ENCODE assay signal across 15 mouse cellular contexts in genomic region chr14:103343791-103344190, GRCm38 (mm10). TPM values are rescaled to one million over a fixed set of nuclear protein-coding genes. Genes with fewer than 3 reads are reported as not detected.
A peak's percentile ranks its signal among the peaks of the same experiment; 100 is the strongest.
DNase-seq lines count a peak whose midpoint lies in the region; ATAC-seq and TF ChIP-seq lines count a peak whose summit lies in the region.
"Had no signal": no experiment of that assay in that cellular context is flagged by ENCODE, and none has a peak within 500 bp of the region (broad histone marks: within the 10 kb centered on the region; RNA-seq: fewer than 3 reads in every experiment).

No protein-coding gene starts in this region.

- no peak for TF ChIP-seq CTCF in liver, postnatal 0 days (IDR thresholded peaks at IDR 0.05; ENCODE audit: low read depth)

- peak overlapping the region; percentile 18 for H3K4me3 ChIP-seq in hindbrain, embryonic 13.5 days
- H3K4me3 ChIP-seq in hindbrain, embryonic 11.5 days (ENCODE audit: low read depth, low read length) = no peak overlapping the region
- H3K4me3 ChIP-seq in liver, postnatal 0 days (ENCODE audit: low read depth, low read length) = no peak overlapping the region
- H3K4me3 ChIP-seq: embryonic facial prominence, embryonic 15.5 days had no signal

- no peak overlapping the region for H3K9ac ChIP-seq in hindbrain, embryonic 13.5 days
- H3K9ac ChIP-seq in hindbrain, embryonic 11.5 days (ENCODE audit: low read depth, low read length) = no peak overlapping the region
- no peak overlapping the region for H3K9ac ChIP-seq in liver, postnatal 0 days (replicated peaks)
- H3K9ac ChIP-seq: embryonic facial prominence, embryonic 15.5 days; lung, embryonic 14.5 days had no signal

- WGBS in hindbrain, embryonic 13.5 days = 67% methylated on average over 5 of the region's 5 CpGs
- whole genome bisulfite sequencing in hindbrain, embryonic 11.5 days = 82% methylated on average over 5 of the region's 5 CpGs
- WGBS in liver, postnatal 0 days (ENCODE audit: insufficient replicate concordance) = 45% methylated on average over 5 of the region's 5 CpGs

- TF ChIP-seq EP300 in liver, postnatal 0 days (IDR thresholded peaks at IDR 0.05; ENCODE audit: low read depth) = no peak

- no peaks in the 10 kb centered on the region for H3K36me3 ChIP-seq in hindbrain, embryonic 13.5 days
- H3K36me3 ChIP-seq in hindbrain, embryonic 11.5 days (ENCODE audit: control insufficient read depth, insufficient read depth, low read length) = no peaks in the 10 kb centered on the region
- no peaks in the 10 kb centered on the region for H3K36me3 ChIP-seq in liver, postnatal 0 days (replicated peaks; ENCODE audit: insufficient read depth, low read length)
- H3K36me3 ChIP-seq: embryonic facial prominence, embryonic 15.5 days had no signal

- no peaks in the 10 kb centered on the region for H3K27me3 ChIP-seq in hindbrain, embryonic 13.5 days
- H3K27me3 ChIP-seq in hindbrain, embryonic 11.5 days (ENCODE audit: control insufficient read depth, insufficient read depth, low read length) = no peaks in the 10 kb centered on the region
- H3K27me3 ChIP-seq in liver, postnatal 0 days (ENCODE audit: insufficient read depth, low read length) = no peaks in the 10 kb centered on the region
- H3K27me3 ChIP-seq: embryonic facial prominence, embryonic 15.5 days; megakaryocyte, embryonic 14.5 days had no signal

- H3K4me1 ChIP-seq in hindbrain, embryonic 13.5 days (replicated peaks) = peaks cover 40% of the 10 kb centered on the region
- no peaks in the 10 kb centered on the region; the same call in 1 of the 2 replicates for H3K4me1 ChIP-seq in hindbrain, embryonic 11.5 days (replicated peaks; ENCODE audit: control insufficient read depth, insufficient read depth, low read length)
- H3K4me1 ChIP-seq in liver, postnatal 0 days (ENCODE audit: insufficient read depth) = peaks cover 32% of the 10 kb centered on the region

- no peak for DNase-seq in hindbrain, embryonic 11.5 days (ENCODE audit: low spot score)
- DNase-seq in 416B (ENCODE audit: low read depth) (peak; percentile 25), NIH3T3 (ENCODE audit: low read depth) (peak; percentile 8)
- no peak for DNase-seq in liver, postnatal 0 days
- no peak for DNase-seq in lung, postnatal 36 days
- no peak for DNase-seq in adrenal gland, adult 2 months
- DNase-seq: adrenal gland, postnatal 25 days; kidney, adult 9 months; lung, embryonic 14.5 days; right cerebral cortex, postnatal 4 days; thymus, postnatal 4 days had no signal

- H3K9me3 ChIP-seq in hindbrain, embryonic 13.5 days = no peaks in the 10 kb centered on the region
- H3K9me3 ChIP-seq in hindbrain, embryonic 11.5 days (ENCODE audit: control insufficient read depth, low read length) = no peaks in the 10 kb centered on the region
- H3K9me3 ChIP-seq in liver, postnatal 0 days (ENCODE audit: low read length) = no peaks in the 10 kb centered on the region
- H3K9me3 ChIP-seq: embryonic facial prominence, embryonic 15.5 days; megakaryocyte, embryonic 14.5 days had no signal

- no peak for ATAC-seq in hindbrain, embryonic 13.5 days (ENCODE audit: low FRiP score)
- ATAC-seq in hindbrain, embryonic 11.5 days (ENCODE audit: low FRiP score) = no peak
- no peak for ATAC-seq in liver, postnatal 0 days

- H3K4me2 ChIP-seq in hindbrain, embryonic 13.5 days = peak overlapping the region; percentile 51
- H3K4me2 ChIP-seq in hindbrain, embryonic 11.5 days (replicated peaks; ENCODE audit: low read depth, low read length) = no peak overlapping the region
- 0 out of 2 replicates have a peak overlapping the region, but pooled peaks have one; percentile 33 for H3K4me2 ChIP-seq in liver, postnatal 0 days (ENCODE audit: low read depth, low read length)
- H3K4me2 ChIP-seq: embryonic facial prominence, embryonic 15.5 days; heart, embryonic 11.5 days had no signal

- H3K27ac ChIP-seq in hindbrain, embryonic 13.5 days = no peak overlapping the region
- H3K27ac ChIP-seq in hindbrain, embryonic 11.5 days (ENCODE audit: low read depth, low read length) = no peak overlapping the region
- no peak overlapping the region for H3K27ac ChIP-seq in liver, postnatal 0 days (ENCODE audit: low read depth)
- H3K27ac ChIP-seq: embryonic facial prominence, embryonic 15.5 days had no signal

RNA-seq across cellular contexts. Expression of gene Mycbp2, which starts 2.8 kb away (rescaled TPM):
- polyA plus RNA-seq in hindbrain, embryonic 13.5 days (2015; fragmentation: Nextera tagmentation; extraction: Ambion mirVana) = 54.6 and 58.1 TPM in 2 replicates
- polyA plus RNA-seq in hindbrain, embryonic 11.5 days (2014; fragmentation: Nextera tagmentation; extraction: Ambion mirVana) = 33.3 and 38.1 TPM in 2 replicates
- 7.1 and 8.0 TPM in 2 replicates for polyA plus RNA-seq in liver, postnatal 0 days (2015; fragmentation: Nextera tagmentation; extraction: Ambion mirVana)
- total RNA-seq in adrenal gland, adult 2 months (2021) = 10 to 100 TPM; 46.3 to 53.7 TPM
- 11.9 and 16.0 TPM in 2 replicates for polyA plus RNA-seq in adrenal gland, adult 2 months (2012; rRNA removed)

Comparison
In these comparisons a context has a peak if more than half of its experiments do, and no peak if none do; other contexts are left out.
1. DNase-seq: peak in 416B (single experiment) and NIH3T3 (single experiment); none in hindbrain, embryonic 11.5 days (single experiment), liver, postnatal 0 days (single experiment), lung, postnatal 36 days (single experiment) and adrenal gland, adult 2 months (single experiment).